Mouse (Mus musculus): ENCODE measurements around the gene Wdtc1.

The Wdtc1 gene

DNA sequence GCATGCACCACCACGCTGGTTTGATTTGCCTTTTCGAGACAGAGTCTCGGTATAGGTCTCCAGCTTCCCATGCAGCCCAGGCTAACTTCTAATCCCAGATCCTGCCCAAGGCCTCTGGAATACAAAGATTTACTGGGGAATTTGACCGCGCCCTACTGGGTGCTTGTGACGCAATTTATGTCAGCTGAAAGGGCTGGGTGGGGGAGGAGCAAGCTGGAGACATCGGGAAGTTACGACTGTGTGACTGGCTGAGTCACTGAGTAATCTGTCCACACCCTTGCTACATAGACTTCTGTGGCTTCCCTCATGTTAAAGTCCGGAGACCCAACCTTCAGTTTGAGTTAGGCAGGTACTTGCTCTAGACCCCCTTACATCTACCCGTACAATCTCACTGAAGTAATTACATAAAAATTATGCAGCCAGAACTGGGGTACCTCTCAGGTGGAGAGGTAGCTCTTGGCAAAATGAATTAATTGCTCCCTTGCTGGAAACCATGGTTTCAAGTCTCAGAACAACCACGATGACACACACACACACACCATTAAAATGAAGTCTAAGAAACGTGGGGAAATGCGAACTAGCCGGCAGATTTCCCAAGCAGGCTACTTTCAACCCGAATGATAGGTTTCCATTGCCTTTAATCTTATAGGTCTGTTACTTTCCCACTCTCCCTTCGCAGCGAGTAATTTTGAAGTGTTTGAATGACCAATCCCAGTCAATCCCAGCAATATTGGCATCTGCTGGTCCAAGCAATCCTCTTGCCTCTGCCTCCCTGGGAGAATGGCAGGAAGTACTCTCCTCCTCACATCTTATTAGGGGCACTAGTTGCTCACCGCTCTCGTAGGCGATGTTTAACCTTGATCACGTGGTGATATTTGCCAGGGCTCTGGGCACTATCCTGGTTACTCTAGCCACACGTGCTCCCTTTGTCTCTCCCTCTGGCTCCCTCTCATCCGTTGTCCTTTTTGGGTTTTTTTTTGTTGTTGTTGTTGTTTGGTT, at the start of gene Wdtc1:
Gene Wdtc1 (minus strand): TSS at position 115 of the 999 bp plus-strand sequence.
- no peak for DNase-seq (ENCODE audit: extremely low spot score, low spot score)

- DNase-seq (ENCODE audit: extremely low spot score, low spot score), result no peak
These were observed 48.7 kb upstream of the Wdtc1 start for GRCm38 (mm10) chr4:133402011-133402410.

DNA sequence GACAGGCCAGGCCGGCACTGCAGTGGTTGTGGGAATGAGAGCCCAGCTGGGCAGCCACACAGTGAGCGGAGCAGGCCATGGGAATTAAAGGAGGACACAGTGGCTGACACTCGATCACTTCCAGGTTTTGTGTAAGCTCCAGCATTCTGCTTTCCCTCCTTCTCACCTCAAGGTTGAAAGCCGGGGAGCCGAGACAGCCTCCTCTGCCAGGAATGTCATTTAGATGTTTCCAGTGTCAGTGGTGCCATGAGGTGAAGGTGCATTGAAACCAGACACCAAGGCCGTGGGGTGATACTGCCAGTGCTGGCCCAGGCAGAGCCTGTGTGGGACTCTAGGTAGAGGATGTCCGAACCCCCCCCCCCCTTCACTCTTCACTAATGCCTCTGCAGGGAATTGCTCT, 46.8 kb upstream of the Wdtc1 start:
- no peak for DNase-seq (ENCODE audit: extremely low spot score, low spot score)

DNA sequence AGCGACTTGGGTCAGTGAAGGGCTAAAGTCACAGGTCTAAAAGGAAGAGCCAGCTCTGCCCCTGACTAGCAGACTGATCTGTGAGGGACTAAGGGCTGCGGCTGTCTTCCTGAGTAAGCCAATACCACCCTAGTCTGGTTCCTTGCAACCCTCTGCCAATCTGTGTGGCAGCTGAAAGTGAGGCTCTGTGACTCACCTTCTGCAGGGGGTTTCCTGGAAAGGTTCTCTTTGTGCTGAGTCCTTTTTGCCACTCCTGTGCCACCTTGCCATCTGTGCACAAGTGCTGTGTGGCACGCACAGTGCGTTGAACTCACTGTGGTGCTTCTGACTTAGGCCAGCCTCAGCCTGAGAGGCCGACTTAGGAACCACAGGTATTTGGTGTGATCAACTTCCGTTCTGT, 46.2 kb upstream of the Wdtc1 start:
- no peak for DNase-seq (ENCODE audit: extremely low spot score, low spot score)

- no peak for DNase-seq (ENCODE audit: extremely low spot score, low spot score)
These were observed 45.3 kb upstream of the Wdtc1 start for GRCm38 (mm10) chr4:133398619-133399018.

GRCm38 (mm10) chr4:133397961-133398360, 44.7 kb upstream of the Wdtc1 start:
- no peak for DNase-seq (ENCODE audit: extremely low spot score, low spot score)

- DNase-seq (ENCODE audit: extremely low spot score, low spot score), result no peak
These were observed 44.0 kb upstream of the Wdtc1 start for GRCm38 (mm10) chr4:133397299-133397698.

GRCm38 (mm10) chr4:133396079-133396478, 42.8 kb upstream of the Wdtc1 start:
- DNase-seq (ENCODE audit: extremely low spot score, low spot score), result no peak

GRCm38 (mm10) chr4:133394981-133395573, 41.8 kb upstream of the Wdtc1 start:
- DNase-seq (ENCODE audit: extremely low spot score, low spot score), result no peak

- DNase-seq (ENCODE audit: extremely low spot score, low spot score), result no peak
These were observed 38.1 kb upstream of the Wdtc1 start for GRCm38 (mm10) chr4:133391185-133392040.

- DNase-seq (ENCODE audit: extremely low spot score, low spot score), result no peak
These were observed 37.3 kb upstream of the Wdtc1 start for GRCm38 (mm10) chr4:133390585-133390984.

GRCm38 (mm10) chr4:133390042-133390441, 36.8 kb upstream of the Wdtc1 start:
- DNase-seq (ENCODE audit: extremely low spot score, low spot score), result no peak

DNA sequence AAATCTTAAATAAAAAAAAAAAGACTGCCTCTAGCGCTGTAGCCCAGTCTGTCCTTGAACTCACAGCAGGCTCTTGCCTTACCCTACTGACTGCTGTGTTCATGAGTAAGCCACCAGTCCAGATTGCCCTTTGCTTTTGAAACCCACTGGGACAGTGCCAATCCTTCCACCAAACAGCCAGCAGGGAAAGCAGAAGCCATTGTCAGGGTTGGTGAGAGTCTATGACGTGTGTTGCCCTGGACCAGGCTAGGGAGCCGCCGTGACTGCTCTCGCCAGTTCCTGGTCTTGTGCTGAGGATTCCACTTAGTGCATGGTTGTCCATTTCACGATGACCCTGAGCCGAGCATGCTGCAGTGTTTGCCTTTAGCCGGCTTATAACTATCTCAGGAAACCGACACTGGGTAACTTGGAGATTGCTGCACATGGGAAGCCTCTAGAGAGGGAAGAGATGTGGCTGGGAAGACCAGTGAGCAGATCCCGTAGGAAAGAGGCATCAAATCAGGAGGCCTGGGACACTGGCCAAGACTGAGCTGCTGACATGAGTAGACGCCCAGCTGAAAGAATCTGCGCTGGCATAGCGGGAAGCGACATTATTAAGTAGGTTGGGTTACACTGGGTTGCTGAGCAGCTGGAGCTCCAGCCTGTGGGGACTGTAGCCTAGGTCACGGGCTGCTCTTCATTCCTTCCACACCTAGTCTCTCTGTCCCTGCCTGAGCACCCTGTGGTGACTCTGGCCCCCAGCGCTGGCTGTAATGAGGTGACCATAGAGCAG, 35.7 kb upstream of the Wdtc1 start:
- DNase-seq (ENCODE audit: extremely low spot score, low spot score), result no peak

- no peak for DNase-seq (ENCODE audit: extremely low spot score, low spot score)
These were observed 33.8 kb upstream of the Wdtc1 start for GRCm38 (mm10) chr4:133387053-133387452.

GRCm38 (mm10) chr4:133386061-133386797, 32.9 kb upstream of the Wdtc1 start:
- DNase-seq (ENCODE audit: extremely low spot score, low spot score), result no peak

DNA sequence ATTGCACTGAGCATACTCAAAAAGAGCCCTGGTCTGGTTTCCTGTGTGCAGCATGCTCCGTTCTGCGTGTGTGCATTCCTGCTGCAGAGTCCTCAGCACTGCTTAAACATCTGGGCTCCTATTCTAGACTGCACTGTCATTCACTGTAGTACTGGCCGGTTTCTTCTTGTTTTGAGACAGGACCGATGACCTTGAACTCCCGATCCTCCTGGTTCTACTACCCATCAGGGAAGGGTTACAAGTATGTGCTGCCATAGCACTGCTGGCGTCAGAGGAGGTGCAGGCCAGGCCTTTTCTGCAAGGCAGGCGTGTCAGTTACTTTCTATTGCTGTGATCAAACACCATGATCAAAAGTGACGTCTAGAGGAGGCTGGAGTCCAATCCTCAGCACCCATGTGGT, 27.9 kb upstream of the Wdtc1 start:
- no peak for DNase-seq (ENCODE audit: extremely low spot score, low spot score)

DNA sequence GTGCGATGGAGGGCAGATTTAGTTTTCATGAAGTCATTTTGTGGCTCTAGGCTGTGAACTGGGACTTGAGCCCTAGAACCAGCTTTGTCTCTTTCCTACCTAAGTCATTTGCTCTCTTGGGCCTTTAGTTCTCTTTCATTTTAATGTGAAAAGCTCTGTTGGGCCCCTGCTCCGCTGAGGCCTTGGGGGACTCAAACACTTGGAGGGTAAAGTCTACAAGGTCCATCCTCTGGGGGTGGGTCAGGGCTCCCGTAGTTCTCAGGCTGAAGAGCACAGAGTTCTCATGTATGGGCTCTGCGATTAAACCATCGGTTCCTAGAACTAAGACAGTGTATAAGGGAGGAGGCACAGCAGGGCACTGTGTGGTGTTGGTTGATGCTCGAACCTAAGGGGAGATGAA, 27.3 kb upstream of the Wdtc1 start:
- DNase-seq (ENCODE audit: extremely low spot score, low spot score), result no peak

GRCm38 (mm10) chr4:133379861-133380260, 26.6 kb upstream of the Wdtc1 start:
- no peak for DNase-seq (ENCODE audit: extremely low spot score, low spot score)

DNA sequence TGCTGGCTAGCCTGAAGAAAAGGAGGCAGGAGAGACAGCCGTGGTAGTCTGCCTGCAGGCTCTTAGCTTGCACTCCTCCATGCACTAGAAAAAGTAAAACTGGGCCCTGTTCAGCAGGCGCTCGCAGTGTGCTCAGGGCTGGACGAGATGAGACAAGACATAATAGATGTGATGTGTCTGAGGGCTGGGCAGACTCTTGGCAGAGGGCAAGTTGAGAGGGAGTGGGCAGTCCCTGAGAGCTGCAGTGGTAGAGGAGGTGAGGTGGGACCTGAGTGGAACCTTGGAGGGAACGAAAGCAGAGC, 25.7 kb upstream of the Wdtc1 start:
- DNase-seq (ENCODE audit: extremely low spot score, low spot score), result peak; percentile 39

DNA sequence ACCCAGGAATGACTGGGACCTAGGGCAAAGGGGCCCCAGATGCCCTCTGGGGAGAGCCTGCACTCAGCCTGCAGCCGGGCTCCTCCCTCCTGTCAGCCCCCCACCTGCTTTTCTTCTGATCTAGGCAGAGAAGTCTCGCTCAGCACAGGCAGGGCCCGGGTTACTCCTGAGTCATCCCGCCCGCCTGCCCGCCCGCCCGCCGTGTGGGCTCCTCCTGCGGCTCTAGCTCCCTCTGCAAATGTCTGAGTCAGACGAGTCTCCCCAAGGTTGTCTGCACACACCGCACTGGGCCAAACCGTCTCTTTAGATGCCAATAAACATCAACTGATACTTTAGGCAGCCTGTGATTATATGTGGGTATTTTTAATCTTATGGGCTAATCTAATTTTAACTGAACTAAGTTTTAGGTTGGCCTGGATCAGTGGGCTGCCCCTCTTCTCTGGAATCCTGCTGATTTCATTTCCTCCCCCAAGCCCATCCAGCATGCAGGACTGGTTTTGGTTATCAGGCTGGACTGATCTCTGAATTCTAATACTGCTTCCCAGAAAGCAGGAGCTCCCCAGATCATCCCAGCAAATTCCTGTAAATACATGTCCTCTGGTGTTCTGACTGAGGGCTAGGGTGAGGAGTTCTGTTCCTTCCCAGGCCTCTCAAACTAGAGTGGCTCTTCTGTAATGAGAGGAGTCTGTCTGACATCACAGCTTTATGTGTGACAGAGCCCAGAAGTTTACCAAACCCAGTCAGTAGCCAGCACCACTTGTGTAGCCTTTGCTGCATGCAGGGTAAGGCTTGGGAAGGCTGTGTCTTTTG, 25.2 kb upstream of the Wdtc1 start:
- peak; percentile 51 for DNase-seq (ENCODE audit: extremely low spot score, low spot score)

Measured in neural tube, embryonic 10.5 days (tissue).